Mouse (Mus musculus) G1E (cell line): ENCODE measurements at regions not wholly inside any gene's neighbourhood (a gene's known extent, or its start where the extent isn't known, plus 50 kb on each side); places are given as distances from the start of the nearest gene placed in this dataset.

Experiments used
- CTCF ChIP-seq: IDR thresholded peaks from 2 replicates; pipeline ENCODE4 v1.5.1; 2012; ENCODE audit warnings: low read depth, low read length, inconsistent platforms, mixed read lengths
- GATA2 ChIP-seq: IDR thresholded peaks from 2 replicates; pipeline ENCODE4 v1.6.1; 2012; ENCODE audit warnings: low read depth, low read length, inconsistent platforms, borderline replicate concordance
- POLR2AphosphoS5 ChIP-seq: IDR thresholded peaks from 2 replicates; pipeline ENCODE4 v1.6.1; 2012; ENCODE audit warnings: low read depth, low read length, inconsistent platforms; ENCODE audit not compliant: insufficient replicate concordance
- TAL1 ChIP-seq: conservative IDR thresholded peaks from 2 replicates; pipeline ENCODE4 v1.6.1; 2012; ENCODE audit warnings: low read depth, low read length, inconsistent platforms, mixed read lengths

GRCm38 (mm10) chr2:133474174-133474573 lies 77.8 kb upstream of the Bmp2 start:
- TF ChIP-seq CTCF (no peak), TAL1 (no peak), POLR2AphosphoS5 (no peak), GATA2 (no peak)
